Comparison of ENCODE assay signal across 8 mouse cellular contexts in the genomic region with DNA sequence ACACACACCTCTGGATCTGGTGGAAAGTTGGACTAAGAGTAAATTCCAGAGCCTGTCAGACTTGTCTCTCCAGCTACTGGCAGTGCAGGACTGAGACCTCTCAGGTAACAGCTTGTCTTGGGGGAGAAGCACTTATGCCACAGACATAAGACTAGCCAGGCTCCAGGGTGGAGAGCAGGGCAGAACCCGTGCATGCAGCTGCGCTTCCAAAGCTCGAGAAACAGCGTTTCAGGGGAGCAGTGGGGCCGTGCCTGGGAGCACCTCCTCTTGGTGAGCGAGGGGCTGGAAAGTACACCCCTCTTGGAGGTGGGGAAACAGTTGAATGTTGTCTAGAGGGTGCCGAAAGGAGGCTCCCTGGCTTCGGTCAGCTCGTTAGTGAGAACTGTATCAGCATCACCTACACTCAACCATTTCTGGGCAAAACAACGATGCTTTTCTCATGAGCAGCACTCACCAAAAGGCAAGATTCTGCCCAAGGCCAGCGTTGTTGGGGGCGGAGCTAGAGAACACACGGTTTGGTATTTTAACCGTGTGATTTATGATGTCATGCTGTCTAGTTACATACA. TPM values are rescaled to one million over a fixed set of nuclear protein-coding genes. Genes with fewer than 3 reads are reported as not detected.
DNase-seq lines count a peak whose midpoint lies in the region; ATAC-seq and TF ChIP-seq lines count a peak whose summit lies in the region.

No protein-coding gene starts in this region.

- no peak for TF ChIP-seq POLR2A in lung, adult 2 months (IDR thresholded peaks at IDR 0.05; ENCODE audit: borderline replicate concordance, extremely low read depth, low read depth, low read length)

- WGBS in lung, adult 2 months, result 39% methylated on average over 14 of the region's 14 CpGs
- 65% methylated on average over 14 of the region's 14 CpGs for WGBS in embryonic facial prominence, embryonic 10.5 days
- WGBS in limb, embryonic 10.5 days, result 58% methylated on average over 14 of the region's 14 CpGs
- 37% methylated on average over 14 of the region's 14 CpGs for WGBS in stomach, embryonic 15.5 days
- WGBS in forebrain, embryonic 14.5 days, result 55% methylated on average over 14 of the region's 14 CpGs

- ATAC-seq in stomach, embryonic 15.5 days (ENCODE audit: insufficient read depth, low FRiP score, low read depth), result peak; percentile 6; the same call in 1 of the 2 replicates
- ATAC-seq in granulocyte monocyte progenitor cell, adult 5-6 weeks (replicated peaks; ENCODE audit: poor library complexity, severe bottlenecking), result no peak
- no peak for ATAC-seq in forebrain, embryonic 14.5 days

- 0 out of 2 replicates have a peak overlapping the region, but pooled peaks have one; percentile 7 for H3K9ac ChIP-seq in stomach, embryonic 15.5 days
- no peak overlapping the region for H3K9ac ChIP-seq in forebrain, embryonic 14.5 days (ENCODE audit: low read length)

- DNase-seq in lung, adult 2 months, result no peak
- DNase-seq in lung, postnatal 25 days (ENCODE audit: low spot score), result no peak
- DNase-seq in embryonic facial prominence, embryonic 10.5 days (ENCODE audit: low spot score), result peak; percentile 21
- no peak for DNase-seq in limb, embryonic 10.5 days (ENCODE audit: low spot score)
- DNase-seq in right cerebral cortex, postnatal 25 days, result no peak
- no peak for DNase-seq in forebrain, embryonic 14.5 days (ENCODE audit: low spot score)

- peaks cover 8% of the 10 kb centered on the region for H3K4me1 ChIP-seq in lung, adult 2 months (ENCODE audit: control insufficient read depth, insufficient read depth, low read length)
- peaks cover 45% of the 10 kb centered on the region for H3K4me1 ChIP-seq in embryonic facial prominence, embryonic 10.5 days
- H3K4me1 ChIP-seq in limb, embryonic 10.5 days, result peaks cover 46% of the 10 kb centered on the region
- H3K4me1 ChIP-seq in stomach, embryonic 15.5 days, result peaks cover 18% of the 10 kb centered on the region
- H3K4me1 ChIP-seq in forebrain, embryonic 14.5 days (ENCODE audit: control insufficient read depth, insufficient read depth, low read length), result no peaks in the 10 kb centered on the region

- no peaks in the 10 kb centered on the region for H3K27me3 ChIP-seq in embryonic facial prominence, embryonic 10.5 days (replicated peaks; ENCODE audit: low read depth, poor library complexity, severe bottlenecking)
- H3K27me3 ChIP-seq in limb, embryonic 10.5 days (ENCODE audit: low read depth, poor library complexity, severe bottlenecking), result no peaks in the 10 kb centered on the region
- H3K27me3 ChIP-seq in stomach, embryonic 15.5 days (replicated peaks), result no peaks in the 10 kb centered on the region
- no peaks in the 10 kb centered on the region for H3K27me3 ChIP-seq in forebrain, embryonic 14.5 days (replicated peaks; ENCODE audit: control insufficient read depth, insufficient read depth, low read length)

- peak overlapping the region; percentile 38 for H3K4me2 ChIP-seq in stomach, embryonic 15.5 days
- no peak overlapping the region for H3K4me2 ChIP-seq in forebrain, embryonic 14.5 days (ENCODE audit: low read length)

- H3K27ac ChIP-seq in embryonic facial prominence, embryonic 10.5 days (replicated peaks), result peak overlapping the region; percentile 78
- peak overlapping the region; percentile 72 for H3K27ac ChIP-seq in limb, embryonic 10.5 days
- H3K27ac ChIP-seq in stomach, embryonic 15.5 days, result peak overlapping the region; percentile 88
- H3K27ac ChIP-seq in forebrain, embryonic 14.5 days (ENCODE audit: low read depth, low read length), result no peak overlapping the region

- peak overlapping the region; percentile 48 for H3K4me3 ChIP-seq in lung, adult 2 months (replicated peaks; ENCODE audit: extremely low read depth, low read depth, low read length)
- H3K4me3 ChIP-seq in embryonic facial prominence, embryonic 10.5 days, result peak overlapping the region; percentile 35
- peak overlapping the region; percentile 11; the same call in 1 of the 2 replicates for H3K4me3 ChIP-seq in limb, embryonic 10.5 days
- peak overlapping the region; percentile 30 for H3K4me3 ChIP-seq in stomach, embryonic 15.5 days (replicated peaks)
- no peak overlapping the region for H3K4me3 ChIP-seq in forebrain, embryonic 14.5 days (ENCODE audit: low read depth, low read length)

- H3K36me3 ChIP-seq in embryonic facial prominence, embryonic 10.5 days (replicated peaks), result no peaks in the 10 kb centered on the region
- H3K36me3 ChIP-seq in limb, embryonic 10.5 days, result no peaks in the 10 kb centered on the region
- H3K36me3 ChIP-seq in stomach, embryonic 15.5 days, result no peaks in the 10 kb centered on the region
- no peaks in the 10 kb centered on the region for H3K36me3 ChIP-seq in forebrain, embryonic 14.5 days (ENCODE audit: control insufficient read depth, insufficient read depth, low read length)

- no peaks in the 10 kb centered on the region for H3K9me3 ChIP-seq in embryonic facial prominence, embryonic 10.5 days
- H3K9me3 ChIP-seq in limb, embryonic 10.5 days (replicated peaks), result no peaks in the 10 kb centered on the region
- no peaks in the 10 kb centered on the region for H3K9me3 ChIP-seq in stomach, embryonic 15.5 days
- no peaks in the 10 kb centered on the region for H3K9me3 ChIP-seq in forebrain, embryonic 14.5 days (replicated peaks; ENCODE audit: control insufficient read depth, low read length)

- TF ChIP-seq CTCF in lung, adult 2 months (IDR thresholded peaks at IDR 0.05; ENCODE audit: insufficient read depth, low read length), result no peak

RNA-seq across cellular contexts. Expression of a gene that starts 1.4 kb away (rescaled TPM):
- 10.3 TPM in 2 replicates for polyA plus RNA-seq in lung, adult 2 months (2012; rRNA removed)
- polyA plus RNA-seq in embryonic facial prominence, embryonic 10.5 days (2016; fragmentation: Nextera tagmentation; extraction: Ambion mirVana), result 2.2 and 2.6 TPM in 2 replicates
- 1.8 and 2.4 TPM in 2 replicates for polyA plus RNA-seq in limb, embryonic 10.5 days (2016; fragmentation: Nextera tagmentation; extraction: Ambion mirVana)
- 5.5 and 7.7 TPM in 2 replicates for polyA plus RNA-seq in stomach, embryonic 15.5 days (2015; fragmentation: Nextera tagmentation; extraction: Ambion mirVana)
- total RNA-seq in granulocyte monocyte progenitor cell, adult 5-6 weeks (2014; fragmentation: Nextera tagmentation), result 0.64 TPM in 1 of 2 replicates, not detected in the other
- 1.2 and 1.6 TPM in 2 replicates for total RNA-seq in granulocyte monocyte progenitor cell, adult 5-6 weeks (2017)
- 0.14 TPM in 1 of 2 replicates, not detected in the other for polyA plus RNA-seq in forebrain, embryonic 14.5 days (2014; fragmentation: Nextera tagmentation; extraction: Ambion mirVana)

RNA-seq across cellular contexts. Expression of a gene that starts 19.5 kb away (rescaled TPM):
- polyA plus RNA-seq in lung, adult 2 months (2012; rRNA removed), result 3,073 and 5,313 TPM in 2 replicates
- 3.5 and 4.2 TPM in 2 replicates for polyA plus RNA-seq in embryonic facial prominence, embryonic 10.5 days (2016; fragmentation: Nextera tagmentation; extraction: Ambion mirVana)
- polyA plus RNA-seq in limb, embryonic 10.5 days (2016; fragmentation: Nextera tagmentation; extraction: Ambion mirVana), result 1.2 and 3.2 TPM in 2 replicates
- 150 and 225 TPM in 2 replicates for polyA plus RNA-seq in stomach, embryonic 15.5 days (2015; fragmentation: Nextera tagmentation; extraction: Ambion mirVana)
- not detected in 2 replicates for total RNA-seq in granulocyte monocyte progenitor cell, adult 5-6 weeks (2014; fragmentation: Nextera tagmentation)
- total RNA-seq in granulocyte monocyte progenitor cell, adult 5-6 weeks (2017), result not detected in 2 replicates
- 5.0 and 9.4 TPM in 2 replicates for polyA plus RNA-seq in forebrain, embryonic 14.5 days (2014; fragmentation: Nextera tagmentation; extraction: Ambion mirVana)

RNA-seq across cellular contexts. Expression of a gene that starts 20.9 kb away (rescaled TPM):
- polyA plus RNA-seq in lung, adult 2 months (2012; rRNA removed), result 0.05 TPM in 1 of 2 replicates, not detected in the other
- not detected in 2 replicates for polyA plus RNA-seq in embryonic facial prominence, embryonic 10.5 days (2016; fragmentation: Nextera tagmentation; extraction: Ambion mirVana)
- not detected in 2 replicates for polyA plus RNA-seq in limb, embryonic 10.5 days (2016; fragmentation: Nextera tagmentation; extraction: Ambion mirVana)
- polyA plus RNA-seq in stomach, embryonic 15.5 days (2015; fragmentation: Nextera tagmentation; extraction: Ambion mirVana), result 1.0 and 1.9 TPM in 2 replicates
- not detected in 2 replicates for total RNA-seq in granulocyte monocyte progenitor cell, adult 5-6 weeks (2014; fragmentation: Nextera tagmentation)
- 0.21 and 1.8 TPM in 2 replicates for total RNA-seq in granulocyte monocyte progenitor cell, adult 5-6 weeks (2017)
- 1.1 and 1.5 TPM in 2 replicates for polyA plus RNA-seq in forebrain, embryonic 14.5 days (2014; fragmentation: Nextera tagmentation; extraction: Ambion mirVana)

RNA-seq across cellular contexts. Expression of a gene that starts 28.1 kb away (rescaled TPM):
- polyA plus RNA-seq in lung, adult 2 months (2012; rRNA removed), result 31.3 and 32.2 TPM in 2 replicates
- 163 and 165 TPM in 2 replicates for polyA plus RNA-seq in embryonic facial prominence, embryonic 10.5 days (2016; fragmentation: Nextera tagmentation; extraction: Ambion mirVana)
- 164 and 168 TPM in 2 replicates for polyA plus RNA-seq in limb, embryonic 10.5 days (2016; fragmentation: Nextera tagmentation; extraction: Ambion mirVana)
- polyA plus RNA-seq in stomach, embryonic 15.5 days (2015; fragmentation: Nextera tagmentation; extraction: Ambion mirVana), result 83.7 and 93.7 TPM in 2 replicates
- total RNA-seq in granulocyte monocyte progenitor cell, adult 5-6 weeks (2014; fragmentation: Nextera tagmentation), result 139 and 168 TPM in 2 replicates
- 53.9 and 58.5 TPM in 2 replicates for total RNA-seq in granulocyte monocyte progenitor cell, adult 5-6 weeks (2017)
- polyA plus RNA-seq in forebrain, embryonic 14.5 days (2014; fragmentation: Nextera tagmentation; extraction: Ambion mirVana), result 65.3 and 76.5 TPM in 2 replicates

RNA-seq across cellular contexts. Expression of a gene that starts 28.7 kb away (rescaled TPM):
- polyA plus RNA-seq in lung, adult 2 months (2012; rRNA removed), result 0.57 and 1.0 TPM in 2 replicates
- polyA plus RNA-seq in embryonic facial prominence, embryonic 10.5 days (2016; fragmentation: Nextera tagmentation; extraction: Ambion mirVana), result 1.3 and 2.1 TPM in 2 replicates
- polyA plus RNA-seq in limb, embryonic 10.5 days (2016; fragmentation: Nextera tagmentation; extraction: Ambion mirVana), result 1.3 and 1.4 TPM in 2 replicates
- 1.2 and 1.5 TPM in 2 replicates for polyA plus RNA-seq in stomach, embryonic 15.5 days (2015; fragmentation: Nextera tagmentation; extraction: Ambion mirVana)
- total RNA-seq in granulocyte monocyte progenitor cell, adult 5-6 weeks (2014; fragmentation: Nextera tagmentation), result 3.3 and 3.9 TPM in 2 replicates
- 1.1 and 2.8 TPM in 2 replicates for total RNA-seq in granulocyte monocyte progenitor cell, adult 5-6 weeks (2017)
- polyA plus RNA-seq in forebrain, embryonic 14.5 days (2014; fragmentation: Nextera tagmentation; extraction: Ambion mirVana), result 0.86 and 1.2 TPM in 2 replicates

Comparison
In these comparisons a context has a peak if more than half of its experiments do, and no peak if none do; other contexts are left out.
1. RNA of a gene that starts 19.5 kb away (polyA plus RNA-seq): 3,073 to 5,313 TPM in lung, adult 2 months and 150 to 225 TPM in stomach, embryonic 15.5 days; 5.0 to 9.4 TPM in forebrain, embryonic 14.5 days, 3.5 to 4.2 TPM in embryonic facial prominence, embryonic 10.5 days and 1.2 to 3.2 TPM in limb, embryonic 10.5 days; every median in the first group is over 10 times any median in the second.